Mouse (Mus musculus): Measurements from ENCODE around the gene Otop2. TPM values are rescaled to one million over a fixed set of nuclear protein-coding genes. Genes with fewer than 3 reads are reported as not detected.
A peak's percentile ranks its signal among the peaks of the same experiment; 100 is the strongest.

The Otop2 gene
- polyA plus RNA-seq, 1 experiment from 2014 or later, result 0.24 TPM

DNA sequence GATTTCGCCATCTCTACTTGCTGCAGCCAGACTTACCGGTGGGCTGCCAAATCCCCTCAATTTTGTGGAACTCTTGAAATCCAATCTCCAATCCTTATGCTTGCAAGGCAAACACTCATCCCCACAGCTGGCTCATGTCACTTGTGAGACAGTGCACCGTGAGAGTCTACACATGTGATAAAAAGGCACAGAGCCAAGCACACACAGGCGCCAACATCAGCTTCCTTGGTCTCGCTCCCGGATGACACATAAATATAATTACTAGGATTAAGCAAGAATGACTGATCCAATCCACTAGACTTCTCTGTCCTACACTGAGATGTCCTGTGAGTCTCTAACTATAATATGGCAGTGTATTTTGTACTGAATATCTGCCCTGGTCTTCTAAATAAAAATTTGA lies 16.0 kb upstream of the Otop2 start:
- Histone ChIP-seq H3K9me3 (ENCODE audit: control insufficient read depth, low read length) (no peaks in the 10 kb centered on the region), H3K4me3 (replicated peaks; ENCODE audit: low read length) (no peak overlapping the region), H3K4me1 (replicated peaks; ENCODE audit: control insufficient read depth, insufficient read depth, low read length) (peaks cover 13% of the 10 kb centered on the region), H3K9ac (replicated peaks; ENCODE audit: low read depth, low read length) (no peak overlapping the region), H3K27ac (ENCODE audit: low read length) (no peak overlapping the region), H3K36me3 (ENCODE audit: control insufficient read depth, insufficient read depth) (no peaks in the 10 kb centered on the region), H3K27me3 (replicated peaks; ENCODE audit: control insufficient read depth, insufficient read depth, low read length) (no peaks in the 10 kb centered on the region), H3K4me2 (ENCODE audit: low read length) (no peak overlapping the region)
- no peak; the same call in 1 of the 2 replicates for ATAC-seq
- WGBS, result 70% methylated on average over 6 of the region's 6 CpGs

DNA sequence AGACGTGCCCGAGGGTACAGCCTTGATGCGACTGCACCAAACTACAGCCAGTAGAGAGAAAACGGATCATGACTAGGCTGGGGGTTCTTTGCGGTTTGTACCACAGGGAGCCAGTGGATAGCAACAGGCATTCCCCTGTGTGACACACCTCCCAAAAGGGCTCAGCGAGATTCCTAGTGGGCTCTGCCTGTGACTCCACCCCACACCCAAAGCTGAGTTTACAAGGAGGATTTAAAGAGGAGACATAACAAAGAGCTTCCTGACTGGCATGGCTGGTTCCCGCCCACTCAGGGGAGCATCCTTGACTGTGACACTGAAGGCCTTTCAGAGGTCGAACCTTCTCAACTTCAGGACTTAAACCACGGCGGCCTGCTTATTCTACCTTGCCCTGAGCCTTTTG lies 15.5 kb upstream of the Otop2 start:
- 81% methylated on average over 10 of the region's 10 CpGs for WGBS
- peaks cover 7% of the 10 kb centered on the region for H3K4me1 ChIP-seq (replicated peaks; ENCODE audit: control insufficient read depth, insufficient read depth, low read length)
- H3K4me3 ChIP-seq (replicated peaks; ENCODE audit: low read length), result no peak overlapping the region
- no peak overlapping the region for H3K27ac ChIP-seq (ENCODE audit: low read length)
- H3K9ac ChIP-seq (replicated peaks; ENCODE audit: low read depth, low read length), result no peak overlapping the region
- no peak for ATAC-seq
- no peak overlapping the region for H3K4me2 ChIP-seq (ENCODE audit: low read length)
- no peaks in the 10 kb centered on the region for H3K36me3 ChIP-seq (ENCODE audit: control insufficient read depth, insufficient read depth)
- H3K9me3 ChIP-seq (ENCODE audit: control insufficient read depth, low read length), result no peaks in the 10 kb centered on the region
- H3K27me3 ChIP-seq (replicated peaks; ENCODE audit: control insufficient read depth, insufficient read depth, low read length), result no peaks in the 10 kb centered on the region

DNA sequence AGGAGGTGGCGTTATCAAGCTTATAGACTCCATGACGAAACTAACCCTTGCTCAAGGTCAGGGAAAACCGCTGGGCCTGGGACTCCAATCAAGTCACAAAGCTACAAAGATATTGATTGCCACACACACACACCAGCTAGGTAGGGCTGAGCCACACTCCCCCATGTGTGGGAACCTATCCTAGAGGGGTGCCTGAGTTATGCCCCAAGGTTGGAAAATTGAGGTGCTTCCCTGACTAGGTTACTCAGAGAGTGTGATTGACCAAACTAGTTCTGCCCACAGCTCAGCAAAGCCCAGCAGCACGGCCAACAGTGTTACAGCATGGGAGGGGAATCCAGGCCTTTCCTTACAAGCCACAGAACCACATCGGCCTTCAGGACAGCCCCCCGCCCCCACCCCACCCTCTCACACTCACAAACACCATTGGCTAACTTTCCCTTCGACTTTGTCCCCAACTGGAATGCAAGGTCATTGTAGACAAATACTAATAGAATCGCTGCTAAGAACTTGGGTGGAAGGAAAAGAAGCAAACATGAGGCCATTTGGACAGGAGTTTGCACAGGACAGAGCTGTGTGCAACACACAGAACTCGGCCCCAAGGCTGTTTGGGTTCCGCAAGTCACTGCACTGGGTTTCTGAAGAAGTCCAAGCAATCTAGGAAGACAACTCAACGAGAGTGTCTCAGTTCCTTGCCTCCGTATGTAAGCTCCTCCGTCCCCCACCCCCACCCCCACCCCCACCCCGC lies 14.2 kb upstream of the Otop2 start:
- H3K9me3 ChIP-seq (ENCODE audit: control insufficient read depth, low read length), result no peaks in the 10 kb centered on the region
- H3K27ac ChIP-seq (ENCODE audit: low read length), result no peak overlapping the region
- no peak overlapping the region for H3K4me2 ChIP-seq (ENCODE audit: low read length)
- H3K4me1 ChIP-seq (replicated peaks; ENCODE audit: control insufficient read depth, insufficient read depth, low read length), result peaks cover 8% of the 10 kb centered on the region; the same call in 1 of the 2 replicates
- no peaks in the 10 kb centered on the region for H3K36me3 ChIP-seq (ENCODE audit: control insufficient read depth, insufficient read depth)
- H3K27me3 ChIP-seq (replicated peaks; ENCODE audit: control insufficient read depth, insufficient read depth, low read length), result no peaks in the 10 kb centered on the region
- no peak overlapping the region for H3K9ac ChIP-seq (replicated peaks; ENCODE audit: low read depth, low read length)
- WGBS, result 69% methylated on average over 14 of the region's 14 CpGs
- no peak overlapping the region for H3K4me3 ChIP-seq (replicated peaks; ENCODE audit: low read length)
- no peak for ATAC-seq

DNA sequence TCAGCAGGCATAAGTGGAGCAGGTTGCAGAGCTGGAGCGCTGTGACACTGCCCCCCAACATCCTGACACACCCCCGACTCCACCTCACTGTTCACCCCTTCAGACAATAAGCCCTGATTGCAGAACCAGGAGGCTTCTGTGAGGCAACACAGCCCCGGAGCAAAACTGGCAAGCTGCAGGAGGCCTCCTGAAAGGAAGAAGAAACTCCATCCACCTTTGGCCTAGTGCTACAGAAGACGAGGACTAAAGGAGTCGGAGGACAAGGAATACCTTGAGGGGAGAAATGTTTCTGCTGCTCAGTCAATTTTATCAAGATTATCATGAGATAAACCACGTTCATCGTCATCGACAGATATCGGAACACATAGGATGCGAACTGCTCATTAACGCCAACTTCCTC lies 11.0 kb upstream of the Otop2 start:
- Histone ChIP-seq H3K9ac (replicated peaks; ENCODE audit: low read depth, low read length) (no peak overlapping the region), H3K27ac (ENCODE audit: low read length) (no peak overlapping the region), H3K4me3 (replicated peaks; ENCODE audit: low read length) (no peak overlapping the region), H3K4me2 (ENCODE audit: low read length) (no peak overlapping the region), H3K27me3 (replicated peaks; ENCODE audit: control insufficient read depth, insufficient read depth, low read length) (no peaks in the 10 kb centered on the region), H3K9me3 (ENCODE audit: control insufficient read depth, low read length) (no peaks in the 10 kb centered on the region), H3K36me3 (ENCODE audit: control insufficient read depth, insufficient read depth) (no peaks in the 10 kb centered on the region), H3K4me1 (replicated peaks; ENCODE audit: control insufficient read depth, insufficient read depth, low read length) (peaks cover 8% of the 10 kb centered on the region; the same call in 1 of the 2 replicates)
- no peak for ATAC-seq
- WGBS, result 89% methylated on average over 11 of the region's 11 CpGs

DNA sequence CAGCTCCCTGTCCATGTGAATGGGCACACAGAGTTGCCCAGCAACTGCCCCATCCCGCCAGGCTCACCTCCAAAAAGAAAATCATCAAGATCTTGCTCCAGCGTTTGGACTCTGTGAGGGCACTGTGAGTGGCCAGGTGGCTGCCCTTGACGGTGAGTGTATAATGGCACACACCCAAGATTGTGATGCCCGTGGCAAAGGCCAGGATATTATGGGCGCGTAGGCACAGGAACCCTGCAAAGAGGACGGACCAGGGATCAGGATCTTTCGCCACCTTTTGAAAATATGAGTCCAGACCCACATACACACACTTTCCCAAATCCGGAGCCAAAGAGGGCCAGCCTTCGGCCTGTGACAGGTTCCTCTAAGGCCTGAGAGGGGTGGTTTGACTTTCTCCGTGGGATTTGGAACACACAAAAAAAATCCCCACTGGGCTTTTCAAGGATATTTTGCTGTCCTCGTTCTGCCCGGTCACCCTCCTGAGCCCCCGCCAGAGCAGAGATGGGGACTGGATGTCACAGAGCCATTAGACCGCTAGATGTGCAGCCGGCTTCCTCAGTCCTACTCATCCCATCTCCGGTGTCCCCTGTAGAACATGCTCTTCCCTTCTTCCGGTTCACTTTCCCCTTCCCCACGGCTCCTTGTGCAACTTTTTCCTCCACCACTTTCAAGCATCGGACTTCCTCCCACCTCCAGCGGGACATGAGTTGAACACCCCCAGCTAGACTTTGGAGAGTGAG lies 10.3 kb upstream of the Otop2 start:
- 51% methylated on average over 21 of the region's 21 CpGs for WGBS
- H3K27ac ChIP-seq (ENCODE audit: low read length), result no peak overlapping the region
- peak; percentile 12; the same call in 1 of the 2 replicates for ATAC-seq

DNA sequence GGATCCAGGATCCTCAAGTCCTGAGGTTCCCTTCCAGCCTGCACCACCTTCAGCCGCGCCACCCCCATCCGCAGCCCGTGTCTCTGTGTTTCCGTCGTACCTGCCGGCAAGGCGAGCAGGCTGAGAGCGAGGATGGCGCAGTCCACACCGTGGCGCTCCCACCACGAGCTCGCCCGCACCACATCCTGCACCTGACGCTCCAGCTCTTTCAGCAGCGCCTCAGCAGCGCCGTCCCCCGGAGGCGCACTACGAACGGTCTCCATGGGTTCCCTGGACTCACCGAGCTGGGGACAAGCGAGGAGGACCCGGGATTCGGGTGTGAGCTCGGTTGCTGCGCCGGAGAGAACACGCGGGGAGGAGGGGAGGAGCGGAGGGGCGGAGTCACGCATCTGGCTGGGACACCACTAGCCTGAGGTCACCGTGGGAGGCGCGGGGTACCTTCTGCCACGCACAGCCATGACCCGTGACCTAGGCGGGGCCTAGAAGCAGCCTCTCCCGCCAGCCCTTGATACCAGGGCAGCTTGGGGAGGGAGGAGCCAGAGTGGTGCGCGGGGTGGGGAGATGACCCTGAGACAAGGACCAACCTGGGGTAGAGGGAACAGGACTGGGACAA lies 9.6 kb upstream of the Otop2 start, which contains the start of gene Fads6:
TSS of gene Fads6 (minus strand) at position 450 of the 613 bp plus-strand sequence.
- peak; percentile 83 for ATAC-seq
- H3K9ac ChIP-seq (replicated peaks; ENCODE audit: low read depth, low read length), result peak within 1 kb of the TSS; percentile 71
- under 1% methylated on average over 41 of the region's 44 CpGs for WGBS
- H3K4me1 ChIP-seq (replicated peaks; ENCODE audit: control insufficient read depth, insufficient read depth, low read length), result peaks cover 8% of the 10 kb centered on the region; the same call in 1 of the 2 replicates
- no peaks in the 10 kb centered on the region for H3K27me3 ChIP-seq (replicated peaks; ENCODE audit: control insufficient read depth, insufficient read depth, low read length)
- H3K27ac ChIP-seq (ENCODE audit: low read length), result no peak within 1 kb of the TSS
- H3K4me3 ChIP-seq (replicated peaks; ENCODE audit: low read length), result peak within 1 kb of the TSS; percentile 56
- no peaks in the 10 kb centered on the region for H3K9me3 ChIP-seq (ENCODE audit: control insufficient read depth, low read length)
- H3K36me3 ChIP-seq (ENCODE audit: control insufficient read depth, insufficient read depth), result no peaks in the 10 kb centered on the region
- peak within 1 kb of the TSS; percentile 90 for H3K4me2 ChIP-seq (ENCODE audit: low read length)

More for the DNA sequence above, 10.3 kb upstream of the Otop2 start:
- Histone ChIP-seq H3K36me3 (ENCODE audit: control insufficient read depth, insufficient read depth) (no peaks in the 10 kb centered on the region), H3K4me2 (ENCODE audit: low read length) (peak overlapping the region; percentile 90), H3K4me1 (replicated peaks; ENCODE audit: control insufficient read depth, insufficient read depth, low read length) (peaks cover 8% of the 10 kb centered on the region; the same call in 1 of the 2 replicates), H3K9me3 (ENCODE audit: control insufficient read depth, low read length) (no peaks in the 10 kb centered on the region), H3K27me3 (replicated peaks; ENCODE audit: control insufficient read depth, insufficient read depth, low read length) (no peaks in the 10 kb centered on the region), H3K4me3 (replicated peaks; ENCODE audit: low read length) (peak overlapping the region; percentile 56), H3K9ac (replicated peaks; ENCODE audit: low read depth, low read length) (peak overlapping the region; percentile 71)

DNA sequence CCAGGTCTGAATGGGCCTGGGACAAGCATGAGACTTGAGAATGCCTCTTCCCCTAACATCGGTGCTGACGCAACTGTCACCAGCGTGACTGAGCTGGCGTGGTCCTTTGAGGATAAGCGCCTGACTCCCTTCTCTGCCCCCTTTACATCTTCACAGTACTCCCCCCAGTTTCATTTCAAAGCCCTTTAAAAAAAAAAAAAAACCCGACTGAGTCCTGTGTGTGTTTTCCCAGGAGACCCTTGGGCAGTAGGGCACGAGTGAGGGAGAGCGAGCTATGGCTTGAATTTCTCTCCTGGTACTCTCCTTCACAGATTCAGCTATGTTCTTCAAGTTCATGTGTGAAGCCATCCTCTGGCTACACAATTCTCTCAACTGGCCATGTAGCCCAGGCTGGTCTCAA lies 8.8 kb upstream of the Otop2 start:
- no peak overlapping the region for H3K27ac ChIP-seq (ENCODE audit: low read length)
- H3K4me2 ChIP-seq (ENCODE audit: low read length), result no peak overlapping the region
- 69% methylated on average over 8 of the region's 8 CpGs for WGBS
- no peak overlapping the region for H3K4me3 ChIP-seq (replicated peaks; ENCODE audit: low read length)
- no peaks in the 10 kb centered on the region for H3K27me3 ChIP-seq (replicated peaks; ENCODE audit: control insufficient read depth, insufficient read depth, low read length)
- H3K9ac ChIP-seq (replicated peaks; ENCODE audit: low read depth, low read length), result no peak overlapping the region
- ATAC-seq, result no peak
- no peaks in the 10 kb centered on the region for H3K36me3 ChIP-seq (ENCODE audit: control insufficient read depth, insufficient read depth)
- no peaks in the 10 kb centered on the region for H3K9me3 ChIP-seq (ENCODE audit: control insufficient read depth, low read length)
- peaks cover 8% of the 10 kb centered on the region; the same call in 1 of the 2 replicates for H3K4me1 ChIP-seq (replicated peaks; ENCODE audit: control insufficient read depth, insufficient read depth, low read length)

DNA sequence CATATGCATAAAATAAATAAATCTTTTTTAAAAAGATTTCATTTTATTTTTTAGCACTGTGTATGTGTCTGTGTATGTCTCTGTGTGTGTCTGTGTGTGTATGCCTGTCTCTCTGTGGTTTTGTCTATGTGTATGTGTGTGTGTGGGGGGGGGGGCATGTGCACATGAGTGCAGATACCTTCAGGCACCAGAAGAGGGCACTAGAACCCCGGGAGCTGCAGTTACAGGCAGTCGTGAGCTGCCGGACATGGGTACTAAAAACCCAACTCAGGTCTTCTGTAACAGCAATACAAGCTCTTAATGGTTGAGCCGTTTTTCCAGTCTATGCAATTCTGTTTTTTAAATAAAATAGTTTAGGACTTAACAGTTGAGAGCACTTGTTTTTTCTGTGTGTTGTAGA lies 6.2 kb upstream of the Otop2 start:
- no peak overlapping the region for H3K9ac ChIP-seq (replicated peaks; ENCODE audit: low read depth, low read length)
- no peaks in the 10 kb centered on the region for H3K9me3 ChIP-seq (ENCODE audit: control insufficient read depth, low read length)
- H3K4me1 ChIP-seq (replicated peaks; ENCODE audit: control insufficient read depth, insufficient read depth, low read length), result peaks cover 8% of the 10 kb centered on the region; the same call in 1 of the 2 replicates
- WGBS, result 90% methylated on average over 4 of the region's 4 CpGs
- no peaks in the 10 kb centered on the region for H3K36me3 ChIP-seq (ENCODE audit: control insufficient read depth, insufficient read depth)
- no peak overlapping the region for H3K4me2 ChIP-seq (ENCODE audit: low read length)
- no peak overlapping the region for H3K27ac ChIP-seq (ENCODE audit: low read length)
- no peak overlapping the region for H3K4me3 ChIP-seq (replicated peaks; ENCODE audit: low read length)
- ATAC-seq, result no peak
- H3K27me3 ChIP-seq (replicated peaks; ENCODE audit: control insufficient read depth, insufficient read depth, low read length), result no peaks in the 10 kb centered on the region

DNA sequence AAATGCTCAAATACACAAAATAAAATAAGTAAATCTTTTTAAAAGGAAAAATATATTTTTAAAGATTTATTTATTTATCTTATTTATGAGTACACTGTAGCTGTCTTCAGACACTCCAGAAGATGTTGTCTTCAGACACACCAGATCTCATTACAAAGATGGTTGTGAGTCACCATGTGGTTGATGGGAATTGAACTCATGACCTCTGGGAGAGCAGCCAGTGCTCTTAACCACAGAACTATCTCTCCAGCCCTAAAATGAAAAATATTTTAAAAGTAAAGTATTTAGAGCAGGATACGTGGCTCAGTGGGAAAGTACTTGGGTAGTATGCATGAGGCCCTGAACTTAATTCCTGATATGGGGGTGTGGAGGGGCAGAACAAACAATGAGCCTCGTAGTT lies 5.6 kb upstream of the Otop2 start:
- 92% methylated on average over 2 of the region's 2 CpGs for WGBS
- H3K4me1 ChIP-seq (replicated peaks; ENCODE audit: control insufficient read depth, insufficient read depth, low read length), result peaks cover 8% of the 10 kb centered on the region; the same call in 1 of the 2 replicates
- H3K9me3 ChIP-seq (ENCODE audit: control insufficient read depth, low read length), result no peaks in the 10 kb centered on the region
- no peak overlapping the region for H3K4me3 ChIP-seq (replicated peaks; ENCODE audit: low read length)
- ATAC-seq, result no peak
- no peak overlapping the region for H3K9ac ChIP-seq (replicated peaks; ENCODE audit: low read depth, low read length)
- no peak overlapping the region for H3K4me2 ChIP-seq (ENCODE audit: low read length)
- no peak overlapping the region for H3K27ac ChIP-seq (ENCODE audit: low read length)
- no peaks in the 10 kb centered on the region for H3K36me3 ChIP-seq (ENCODE audit: control insufficient read depth, insufficient read depth)
- H3K27me3 ChIP-seq (replicated peaks; ENCODE audit: control insufficient read depth, insufficient read depth, low read length), result no peaks in the 10 kb centered on the region

Measured in forebrain, embryonic 16.5 days (tissue).